Mouse (Mus musculus): Measurements from ENCODE around the gene Dlg1. TPM values are rescaled to one million over a fixed set of nuclear protein-coding genes. Genes with fewer than 3 reads are reported as not detected.

Gene Dlg1
- polyA plus RNA-seq, 1 experiment from 2014 or later, result 26.4 TPM

- Histone ChIP-seq H3K27ac (ENCODE audit: low read depth, low read length) (no peak overlapping the region), H3K9me3 (ENCODE audit: control insufficient read depth, low read length) (no peaks in the 10 kb centered on the region), H3K36me3 (ENCODE audit: control insufficient read depth, insufficient read depth, low read length) (no peaks in the 10 kb centered on the region), H3K9ac (ENCODE audit: low read depth, low read length) (no peak overlapping the region), H3K4me2 (replicated peaks; ENCODE audit: low read depth, low read length) (no peak overlapping the region), H3K27me3 (ENCODE audit: control insufficient read depth, insufficient read depth, low read length) (no peaks in the 10 kb centered on the region), H3K4me1 (replicated peaks; ENCODE audit: control insufficient read depth, insufficient read depth, low read length) (no peaks in the 10 kb centered on the region), H3K4me3 (ENCODE audit: low read depth, low read length) (no peak overlapping the region)
- WGBS, result 90% methylated on average over 8 of the region's 8 CpGs
- ATAC-seq (ENCODE audit: low FRiP score) (no peak), DNase-seq (ENCODE audit: low spot score) (no peak)
Measured at GRCm38 (mm10) chr16:31903239-31903638, 240.0 kb downstream of the Dlg1 start.

GRCm38 (mm10) chr16:31905331-31905730 lies 242.1 kb downstream of the Dlg1 start:
- H3K27ac ChIP-seq (ENCODE audit: low read depth, low read length), result no peak overlapping the region
- no peaks in the 10 kb centered on the region for H3K27me3 ChIP-seq (ENCODE audit: control insufficient read depth, insufficient read depth, low read length)
- no peak overlapping the region for H3K9ac ChIP-seq (ENCODE audit: low read depth, low read length)
- H3K4me3 ChIP-seq (ENCODE audit: low read depth, low read length), result no peak overlapping the region
- ATAC-seq (ENCODE audit: low FRiP score) (no peak), DNase-seq (ENCODE audit: low spot score) (no peak)
- no peaks in the 10 kb centered on the region for H3K4me1 ChIP-seq (replicated peaks; ENCODE audit: control insufficient read depth, insufficient read depth, low read length)
- no peak overlapping the region for H3K4me2 ChIP-seq (replicated peaks; ENCODE audit: low read depth, low read length)
- no peaks in the 10 kb centered on the region for H3K9me3 ChIP-seq (ENCODE audit: control insufficient read depth, low read length)
- H3K36me3 ChIP-seq (ENCODE audit: control insufficient read depth, insufficient read depth, low read length), result no peaks in the 10 kb centered on the region
- WGBS, result 75% methylated on average over 4 of the region's 4 CpGs

- no peaks in the 10 kb centered on the region for H3K4me1 ChIP-seq (replicated peaks; ENCODE audit: control insufficient read depth, insufficient read depth, low read length)
- ATAC-seq (ENCODE audit: low FRiP score) (no peak), DNase-seq (ENCODE audit: low spot score) (peak; percentile 23)
- no peaks in the 10 kb centered on the region for H3K27me3 ChIP-seq (ENCODE audit: control insufficient read depth, insufficient read depth, low read length)
- 38% methylated on average over 19 of the region's 20 CpGs for WGBS
- no peaks in the 10 kb centered on the region for H3K9me3 ChIP-seq (ENCODE audit: control insufficient read depth, low read length)
- H3K4me2 ChIP-seq (replicated peaks; ENCODE audit: low read depth, low read length), result peak overlapping the region; percentile 20; the same call in 1 of the 2 replicates
- no peaks in the 10 kb centered on the region for H3K36me3 ChIP-seq (ENCODE audit: control insufficient read depth, insufficient read depth, low read length)
- no peak overlapping the region for H3K4me3 ChIP-seq (ENCODE audit: low read depth, low read length)
- H3K27ac ChIP-seq (ENCODE audit: low read depth, low read length), result no peak overlapping the region
- H3K9ac ChIP-seq (ENCODE audit: low read depth, low read length), result peak overlapping the region; percentile 17; the same call in 1 of the 2 replicates
Measured at GRCm38 (mm10) chr16:31905891-31906825, 242.9 kb downstream of the Dlg1 start.

GRCm38 (mm10) chr16:31906896-31907295 lies 243.7 kb downstream of the Dlg1 start:
- Histone ChIP-seq H3K9ac (ENCODE audit: low read depth, low read length) (peak overlapping the region; percentile 17; the same call in 1 of the 2 replicates), H3K36me3 (ENCODE audit: control insufficient read depth, insufficient read depth, low read length) (no peaks in the 10 kb centered on the region), H3K27me3 (ENCODE audit: control insufficient read depth, insufficient read depth, low read length) (no peaks in the 10 kb centered on the region), H3K4me1 (replicated peaks; ENCODE audit: control insufficient read depth, insufficient read depth, low read length) (no peaks in the 10 kb centered on the region), H3K4me3 (ENCODE audit: low read depth, low read length) (no peak overlapping the region), H3K9me3 (ENCODE audit: control insufficient read depth, low read length) (no peaks in the 10 kb centered on the region), H3K4me2 (replicated peaks; ENCODE audit: low read depth, low read length) (peak overlapping the region; percentile 20; the same call in 1 of the 2 replicates), H3K27ac (ENCODE audit: low read depth, low read length) (no peak overlapping the region)
- ATAC-seq (ENCODE audit: low FRiP score) (no peak), DNase-seq (ENCODE audit: low spot score) (peak; percentile 46)
- WGBS, result 17% methylated on average over 9 of the region's 9 CpGs

- H3K9ac ChIP-seq (ENCODE audit: low read depth, low read length), result no peak overlapping the region
- DNase-seq (ENCODE audit: low spot score), result no peak
- H3K27ac ChIP-seq (ENCODE audit: low read depth, low read length), result no peak overlapping the region
- no peaks in the 10 kb centered on the region for H3K36me3 ChIP-seq (ENCODE audit: control insufficient read depth, insufficient read depth, low read length)
- ATAC-seq (ENCODE audit: low FRiP score), result no peak
- no peaks in the 10 kb centered on the region for H3K9me3 ChIP-seq (ENCODE audit: control insufficient read depth, low read length)
- H3K4me1 ChIP-seq (replicated peaks; ENCODE audit: control insufficient read depth, insufficient read depth, low read length), result no peaks in the 10 kb centered on the region
- H3K27me3 ChIP-seq (ENCODE audit: control insufficient read depth, insufficient read depth, low read length), result no peaks in the 10 kb centered on the region
- H3K4me3 ChIP-seq (ENCODE audit: low read depth, low read length), result no peak overlapping the region
- no peak overlapping the region for H3K4me2 ChIP-seq (replicated peaks; ENCODE audit: low read depth, low read length)
- 55% methylated on average over 11 of the region's 11 CpGs for WGBS
Measured at GRCm38 (mm10) chr16:31908959-31909358, 245.7 kb downstream of the Dlg1 start.

GRCm38 (mm10) chr16:31910281-31910847 lies 247.1 kb downstream of the Dlg1 start:
- no peak overlapping the region for H3K4me3 ChIP-seq (ENCODE audit: low read depth, low read length)
- H3K4me1 ChIP-seq (replicated peaks; ENCODE audit: control insufficient read depth, insufficient read depth, low read length), result no peaks in the 10 kb centered on the region
- 84% methylated on average over 10 of the region's 10 CpGs for WGBS
- H3K36me3 ChIP-seq (ENCODE audit: control insufficient read depth, insufficient read depth, low read length), result no peaks in the 10 kb centered on the region
- H3K27ac ChIP-seq (ENCODE audit: low read depth, low read length), result no peak overlapping the region
- H3K27me3 ChIP-seq (ENCODE audit: control insufficient read depth, insufficient read depth, low read length), result no peaks in the 10 kb centered on the region
- DNase-seq (ENCODE audit: low spot score), result no peak
- no peak overlapping the region for H3K4me2 ChIP-seq (replicated peaks; ENCODE audit: low read depth, low read length)
- no peak for ATAC-seq (ENCODE audit: low FRiP score)
- no peak overlapping the region for H3K9ac ChIP-seq (ENCODE audit: low read depth, low read length)
- no peaks in the 10 kb centered on the region for H3K9me3 ChIP-seq (ENCODE audit: control insufficient read depth, low read length)

- Histone ChIP-seq H3K4me1 (replicated peaks; ENCODE audit: control insufficient read depth, insufficient read depth, low read length) (no peaks in the 10 kb centered on the region), H3K4me2 (replicated peaks; ENCODE audit: low read depth, low read length) (no peak overlapping the region), H3K9me3 (ENCODE audit: control insufficient read depth, low read length) (no peaks in the 10 kb centered on the region), H3K27me3 (ENCODE audit: control insufficient read depth, insufficient read depth, low read length) (no peaks in the 10 kb centered on the region), H3K9ac (ENCODE audit: low read depth, low read length) (no peak overlapping the region), H3K27ac (ENCODE audit: low read depth, low read length) (no peak overlapping the region), H3K36me3 (ENCODE audit: control insufficient read depth, insufficient read depth, low read length) (no peaks in the 10 kb centered on the region), H3K4me3 (ENCODE audit: low read depth, low read length) (no peak overlapping the region)
- ATAC-seq (ENCODE audit: low FRiP score), result no peak
- WGBS, result 63% methylated on average over 11 of the region's 11 CpGs
- DNase-seq (ENCODE audit: low spot score), result no peak
Measured at GRCm38 (mm10) chr16:31917776-31918175, 254.5 kb downstream of the Dlg1 start.

GRCm38 (mm10) chr16:31918248-31918724 lies 255.0 kb downstream of the Dlg1 start:
- 6% methylated on average over 14 of the region's 14 CpGs for WGBS
- ATAC-seq (ENCODE audit: low FRiP score), result no peak

More at GRCm38 (mm10) chr16:31918248-31918724, 255.0 kb downstream of the Dlg1 start:
- Histone ChIP-seq H3K9ac (ENCODE audit: low read depth, low read length) (no peak overlapping the region), H3K4me1 (replicated peaks; ENCODE audit: control insufficient read depth, insufficient read depth, low read length) (no peaks in the 10 kb centered on the region), H3K27me3 (ENCODE audit: control insufficient read depth, insufficient read depth, low read length) (no peaks in the 10 kb centered on the region), H3K4me3 (ENCODE audit: low read depth, low read length) (no peak overlapping the region), H3K27ac (ENCODE audit: low read depth, low read length) (no peak overlapping the region), H3K36me3 (ENCODE audit: control insufficient read depth, insufficient read depth, low read length) (no peaks in the 10 kb centered on the region), H3K4me2 (replicated peaks; ENCODE audit: low read depth, low read length) (0 out of 2 replicates have a peak overlapping the region, but pooled peaks have one; percentile 7), H3K9me3 (ENCODE audit: control insufficient read depth, low read length) (no peaks in the 10 kb centered on the region)
- DNase-seq (ENCODE audit: low spot score), result peak; percentile 93
